Mouse (Mus musculus): ENCODE measurements at regions not wholly inside any gene's neighbourhood (a gene's known extent, or its start where the extent isn't known, plus 50 kb on each side); places are given as distances from the start of the nearest gene placed in this dataset.

DNA sequence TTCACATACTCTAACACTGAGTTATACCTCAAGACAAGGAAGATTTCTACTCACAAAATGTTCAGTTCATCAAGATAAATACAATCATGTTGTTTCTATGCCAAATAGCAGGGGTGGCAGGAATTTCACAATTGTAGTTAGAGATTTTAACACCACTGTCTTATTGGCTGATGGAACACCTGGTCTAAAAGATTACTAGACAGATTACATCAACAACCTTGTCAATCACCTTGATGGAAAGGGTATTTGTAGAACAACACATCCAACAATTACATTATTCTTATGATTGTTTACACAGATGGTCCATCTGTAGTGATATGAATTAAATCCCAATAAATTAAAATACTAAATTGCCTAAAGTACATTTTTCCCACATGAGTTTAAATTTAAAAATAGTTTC lies 657.4 kb downstream of the Hdgfl1 start:
- H3K27ac ChIP-seq: no peak overlapping the region
- no peaks in the 10 kb centered on the region for H3K36me3 ChIP-seq
- H3K4me2 ChIP-seq: no peak overlapping the region
- no peak for ATAC-seq (ENCODE audit: low FRiP score)
- no peaks in the 10 kb centered on the region for H3K4me1 ChIP-seq (replicated peaks)
- no peaks in the 10 kb centered on the region for H3K9me3 ChIP-seq
- no peak overlapping the region for H3K4me3 ChIP-seq
- H3K27me3 ChIP-seq: no peaks in the 10 kb centered on the region
- no peak overlapping the region for H3K9ac ChIP-seq

DNA sequence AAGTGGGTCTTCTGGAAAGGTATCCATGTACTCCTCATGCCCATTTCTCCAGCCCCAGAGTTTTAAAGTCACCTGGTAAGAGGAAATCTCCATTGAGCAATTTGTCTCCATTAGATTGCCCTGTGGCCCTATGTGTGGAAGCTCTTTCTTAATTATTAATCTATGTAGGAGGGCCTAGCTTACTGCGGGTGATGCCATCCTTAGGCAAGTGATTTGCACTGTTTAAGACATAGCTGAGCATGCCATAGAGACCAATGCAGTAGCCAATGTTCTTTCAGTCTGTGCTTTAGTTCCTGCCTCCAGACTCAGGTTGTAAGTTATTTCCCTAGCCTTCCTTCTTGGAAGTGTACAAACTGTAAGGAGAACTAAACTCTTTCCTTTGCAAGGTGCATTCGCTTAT lies 661.0 kb downstream of the Hdgfl1 start:
- ATAC-seq (ENCODE audit: low FRiP score): no peak
- Histone ChIP-seq H3K27ac (no peak overlapping the region), H3K4me2 (no peak overlapping the region), H3K9ac (no peak overlapping the region), H3K9me3 (no peaks in the 10 kb centered on the region), H3K4me3 (no peak overlapping the region), H3K27me3 (no peaks in the 10 kb centered on the region), H3K36me3 (no peaks in the 10 kb centered on the region), H3K4me1 (replicated peaks) (no peaks in the 10 kb centered on the region)
- WGBS: 89% methylated on average over 2 of the region's 2 CpGs

DNA sequence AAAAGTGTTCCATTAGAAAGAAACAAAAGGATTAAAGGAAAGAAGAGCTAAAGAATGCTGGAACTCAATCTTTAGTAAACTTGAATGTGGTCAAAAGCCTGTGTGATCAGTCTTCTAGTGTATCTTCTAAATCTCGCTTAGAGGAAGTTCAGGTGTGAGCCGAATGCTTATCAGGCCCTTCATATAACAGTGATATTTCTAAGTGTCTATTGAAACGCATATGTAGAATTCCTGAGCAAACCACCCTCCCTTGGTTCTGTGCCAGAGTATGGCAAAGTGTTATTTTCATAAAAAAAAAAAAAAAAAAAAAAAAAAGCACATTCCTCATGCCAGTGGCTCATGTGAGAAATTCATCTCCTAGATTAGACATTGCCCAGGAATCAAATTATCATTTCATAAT lies 681.2 kb downstream of the Hdgfl1 start:
- ATAC-seq (ENCODE audit: low FRiP score): no peak
- Histone ChIP-seq H3K9me3 (no peaks in the 10 kb centered on the region), H3K9ac (no peak overlapping the region), H3K27me3 (no peaks in the 10 kb centered on the region), H3K4me2 (no peak overlapping the region), H3K27ac (no peak overlapping the region), H3K4me1 (replicated peaks) (no peaks in the 10 kb centered on the region), H3K36me3 (no peaks in the 10 kb centered on the region), H3K4me3 (no peak overlapping the region)
- 82% methylated on average over 3 of the region's 3 CpGs for WGBS

DNA sequence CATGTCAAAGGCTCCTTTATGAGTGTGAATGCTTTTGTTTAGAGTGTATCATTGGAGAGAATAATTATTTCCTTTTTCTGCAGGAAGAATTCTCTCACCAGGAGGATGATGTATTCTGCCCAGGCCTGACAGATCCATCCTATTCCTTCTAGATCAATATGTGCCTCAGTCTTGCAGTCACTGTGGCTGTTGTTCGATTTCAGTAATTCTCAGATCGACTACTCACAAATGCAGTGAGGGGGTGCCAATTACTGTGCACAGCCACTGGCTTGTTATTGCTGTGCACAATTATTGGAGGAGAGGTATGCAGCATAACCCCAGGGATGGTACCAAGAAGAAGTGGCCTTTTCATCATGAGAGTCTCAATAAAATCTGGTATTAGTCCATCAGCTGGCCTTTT lies 689.2 kb downstream of the Hdgfl1 start:
- Histone ChIP-seq H3K27ac (peak overlapping the region; percentile 61), H3K9me3 (no peaks in the 10 kb centered on the region), H3K27me3 (no peaks in the 10 kb centered on the region), H3K9ac (no peak overlapping the region), H3K4me3 (no peak overlapping the region), H3K4me2 (no peak overlapping the region), H3K4me1 (replicated peaks) (no peaks in the 10 kb centered on the region; the same call in 1 of the 2 replicates), H3K36me3 (no peaks in the 10 kb centered on the region)
- WGBS: 58% methylated on average over 2 of the region's 2 CpGs
- peak; percentile 39; the same call in 1 of the 2 replicates for ATAC-seq (ENCODE audit: low FRiP score)

DNA sequence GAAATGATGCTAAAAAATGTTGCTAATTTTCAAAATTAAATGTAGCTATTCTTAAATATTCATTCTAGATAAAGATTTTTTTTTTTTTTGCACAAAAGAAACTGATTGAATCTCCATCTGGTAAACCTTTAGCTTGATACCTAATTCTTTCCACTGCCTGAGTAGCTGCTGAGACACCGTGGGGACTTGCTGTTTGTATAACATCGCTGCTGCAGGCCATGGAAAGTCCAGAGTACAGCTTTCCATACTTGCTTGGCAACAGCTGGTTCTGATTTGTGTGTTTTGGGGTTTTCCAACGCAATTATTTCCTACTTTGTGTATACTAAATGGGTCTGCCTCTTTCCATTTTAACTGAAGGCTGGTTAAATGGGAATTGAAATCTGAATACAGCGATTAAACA lies 689.7 kb downstream of the Hdgfl1 start:
- Histone ChIP-seq H3K27ac (no peak overlapping the region), H3K9ac (no peak overlapping the region), H3K27me3 (no peaks in the 10 kb centered on the region), H3K4me3 (no peak overlapping the region), H3K4me2 (no peak overlapping the region), H3K36me3 (no peaks in the 10 kb centered on the region), H3K9me3 (no peaks in the 10 kb centered on the region), H3K4me1 (replicated peaks) (no peaks in the 10 kb centered on the region; the same call in 1 of the 2 replicates)
- 68% methylated on average over 4 of the region's 4 CpGs for WGBS
- no peak for ATAC-seq (ENCODE audit: low FRiP score)

DNA sequence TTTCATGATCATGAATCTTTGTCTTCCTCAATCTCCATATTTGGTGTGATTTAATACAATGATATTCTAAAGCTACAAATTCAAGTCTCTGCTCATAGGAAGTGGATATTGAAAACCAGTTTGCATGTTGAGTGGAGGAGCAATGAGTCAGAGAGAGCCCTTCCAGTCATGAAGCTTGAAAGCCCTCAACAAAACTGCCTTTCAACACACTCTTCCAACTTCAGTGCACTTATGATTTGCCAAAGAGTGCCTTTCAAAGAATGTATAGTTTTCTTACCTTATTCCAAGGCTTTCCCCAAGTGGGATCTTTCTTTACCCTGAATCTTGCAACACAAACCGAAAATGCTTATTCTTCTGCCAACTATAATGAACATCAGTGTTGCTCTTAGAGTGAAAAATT lies 690.6 kb downstream of the Hdgfl1 start:
- Histone ChIP-seq H3K27me3 (no peaks in the 10 kb centered on the region), H3K27ac (no peak overlapping the region), H3K4me2 (no peak overlapping the region), H3K4me3 (no peak overlapping the region), H3K9ac (no peak overlapping the region), H3K4me1 (replicated peaks) (no peaks in the 10 kb centered on the region; the same call in 1 of the 2 replicates), H3K9me3 (no peaks in the 10 kb centered on the region), H3K36me3 (no peaks in the 10 kb centered on the region)
- WGBS: 97% methylated on average over 1 of the region's 1 CpGs
- ATAC-seq (ENCODE audit: low FRiP score): no peak

DNA sequence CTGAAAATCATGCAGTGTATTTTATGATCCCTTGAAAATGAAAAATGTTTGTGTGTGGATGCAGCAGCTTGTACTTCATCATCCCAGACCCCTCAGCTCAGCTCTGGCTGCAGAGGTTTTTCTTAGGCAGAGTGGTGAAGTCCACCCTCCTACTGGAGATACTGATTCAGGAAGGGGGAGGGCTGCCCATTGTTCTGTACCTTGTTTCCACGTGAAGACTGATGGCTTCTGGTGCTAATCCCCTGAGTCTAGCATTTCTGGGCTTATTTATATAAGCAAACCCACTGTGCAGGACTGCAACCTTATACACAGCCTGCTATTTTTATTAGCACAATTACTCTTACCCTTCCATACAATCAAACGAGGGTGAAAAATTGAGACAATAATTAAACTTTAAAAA lies 708.6 kb downstream of the Hdgfl1 start:
- no peaks in the 10 kb centered on the region for H3K4me1 ChIP-seq (replicated peaks)
- H3K9ac ChIP-seq: no peak overlapping the region
- no peak overlapping the region for H3K4me2 ChIP-seq
- 29% methylated on average over 2 of the region's 2 CpGs for WGBS
- no peaks in the 10 kb centered on the region for H3K9me3 ChIP-seq
- H3K4me3 ChIP-seq: no peak overlapping the region
- H3K36me3 ChIP-seq: no peaks in the 10 kb centered on the region
- peak overlapping the region; percentile 55; the same call in 1 of the 2 replicates for H3K27ac ChIP-seq
- H3K27me3 ChIP-seq: no peaks in the 10 kb centered on the region
- ATAC-seq (ENCODE audit: low FRiP score): no peak

DNA sequence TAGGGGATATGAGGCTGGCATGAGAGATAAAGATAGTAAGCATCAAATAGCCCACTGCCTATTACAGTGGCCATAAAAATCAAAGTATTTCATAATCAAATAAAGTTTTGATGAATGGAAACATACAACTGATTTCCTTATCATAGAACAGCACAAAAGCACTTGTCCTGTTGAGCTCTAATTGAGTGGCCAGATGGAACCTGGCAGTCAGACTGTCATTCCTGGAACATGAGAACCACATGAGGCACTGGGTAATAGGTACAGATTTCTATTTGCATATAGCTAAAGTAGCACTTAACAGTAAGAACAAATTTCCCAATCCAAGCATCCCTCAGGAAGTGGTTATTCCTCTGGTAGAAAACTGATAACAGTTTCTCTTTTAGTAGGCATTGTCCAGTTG lies 732.3 kb downstream of the Hdgfl1 start:
- Histone ChIP-seq H3K9ac (no peak overlapping the region), H3K27me3 (no peaks in the 10 kb centered on the region), H3K4me2 (no peak overlapping the region), H3K4me1 (replicated peaks) (no peaks in the 10 kb centered on the region), H3K9me3 (no peaks in the 10 kb centered on the region), H3K36me3 (no peaks in the 10 kb centered on the region), H3K27ac (no peak overlapping the region), H3K4me3 (no peak overlapping the region)
- ATAC-seq (ENCODE audit: low FRiP score): no peak

DNA sequence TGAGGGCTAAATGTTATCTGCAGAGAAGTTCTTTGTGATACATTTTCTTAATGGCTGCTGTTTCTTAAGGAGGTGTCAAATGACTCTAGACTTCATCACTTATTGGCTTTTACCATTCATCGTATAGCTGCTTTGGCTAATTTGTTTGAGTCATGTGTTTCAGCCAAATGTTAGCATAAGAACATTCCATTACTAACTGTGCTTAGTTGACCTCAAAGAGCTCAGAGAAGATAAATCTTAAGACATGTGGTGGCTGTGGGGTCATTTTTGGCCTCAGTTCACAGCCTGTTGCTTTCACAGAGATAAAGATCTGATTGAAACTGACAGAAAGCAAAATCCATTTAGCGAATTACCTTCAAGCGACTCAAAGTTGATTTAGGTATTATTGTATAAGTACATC lies 743.6 kb downstream of the Hdgfl1 start:
- Histone ChIP-seq H3K4me2 (no peak overlapping the region), H3K4me3 (no peak overlapping the region), H3K9ac (no peak overlapping the region), H3K36me3 (no peaks in the 10 kb centered on the region), H3K4me1 (replicated peaks) (peaks cover 2% of the 10 kb centered on the region; the same call in 1 of the 2 replicates), H3K9me3 (no peaks in the 10 kb centered on the region), H3K27ac (no peak overlapping the region), H3K27me3 (no peaks in the 10 kb centered on the region)
- no peak for ATAC-seq (ENCODE audit: low FRiP score)
- WGBS: 80% methylated on average over 3 of the region's 3 CpGs

DNA sequence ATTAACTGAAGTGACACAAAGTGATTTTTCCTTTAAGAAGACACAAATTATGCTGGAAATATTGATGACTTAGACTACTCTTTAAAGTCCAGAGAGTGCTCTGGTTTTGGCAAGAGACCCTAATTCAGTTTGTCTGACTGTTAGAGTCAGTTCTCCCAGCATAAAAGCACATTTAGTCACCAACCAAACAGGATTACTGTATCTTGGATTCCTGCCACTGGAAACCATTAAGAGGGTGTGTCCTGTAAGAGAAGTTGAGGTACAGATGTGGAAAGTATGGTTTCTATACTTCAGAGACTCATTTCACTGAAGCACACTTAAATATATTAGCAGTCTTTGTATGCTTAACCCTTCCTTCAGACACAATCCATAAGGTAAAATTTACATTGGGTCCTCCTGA lies 745.3 kb downstream of the Hdgfl1 start:
- Histone ChIP-seq H3K4me1 (replicated peaks) (no peaks in the 10 kb centered on the region), H3K27me3 (no peaks in the 10 kb centered on the region), H3K27ac (no peak overlapping the region), H3K9me3 (no peaks in the 10 kb centered on the region), H3K4me3 (no peak overlapping the region), H3K36me3 (no peaks in the 10 kb centered on the region), H3K4me2 (no peak overlapping the region), H3K9ac (no peak overlapping the region)
- no peak for ATAC-seq (ENCODE audit: low FRiP score)

DNA sequence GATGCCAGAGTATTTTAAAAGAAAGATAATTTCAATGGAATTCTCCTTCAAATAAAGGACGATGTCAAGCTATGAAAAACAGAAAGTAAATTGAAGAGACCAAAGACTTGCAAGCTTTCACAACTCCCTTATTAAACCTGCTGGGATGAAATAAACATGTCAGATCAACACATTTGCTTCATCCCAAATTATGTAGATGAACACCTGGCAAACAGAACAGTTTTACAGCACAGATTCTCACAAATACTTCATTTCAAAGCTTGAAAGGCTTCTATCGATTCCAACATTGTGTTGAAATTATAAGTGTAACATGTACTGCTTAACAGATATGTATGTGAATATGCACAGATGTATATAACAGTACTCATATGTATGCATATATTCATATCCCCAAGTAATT lies 749.5 kb downstream of the Hdgfl1 start:
- 92% methylated on average over 2 of the region's 2 CpGs for WGBS
- Histone ChIP-seq H3K9ac (no peak overlapping the region), H3K9me3 (no peaks in the 10 kb centered on the region), H3K36me3 (no peaks in the 10 kb centered on the region), H3K27ac (no peak overlapping the region), H3K4me2 (no peak overlapping the region), H3K27me3 (no peaks in the 10 kb centered on the region), H3K4me3 (no peak overlapping the region), H3K4me1 (replicated peaks) (no peaks in the 10 kb centered on the region)
- no peak for ATAC-seq (ENCODE audit: low FRiP score)

DNA sequence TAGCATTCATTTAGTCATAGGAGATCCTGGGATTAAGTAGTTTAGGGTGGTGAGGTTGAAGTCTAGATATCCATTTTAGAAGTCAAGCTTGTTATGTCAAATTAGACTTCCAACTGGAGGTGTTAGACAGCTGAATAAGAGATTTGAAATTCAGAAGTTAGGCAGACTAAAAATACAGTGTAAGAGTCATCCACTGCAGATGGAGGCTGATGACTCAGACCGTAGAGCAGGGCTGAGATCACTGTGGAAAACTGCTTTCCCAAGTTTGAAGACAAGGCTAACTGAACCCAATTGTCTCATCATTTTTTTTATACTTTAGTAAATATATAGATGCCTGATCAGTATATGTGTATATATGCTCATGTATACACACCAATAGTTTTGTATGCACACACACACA lies 738.8 kb upstream of the Nrsn1 start:
- Histone ChIP-seq H3K4me2 (no peak overlapping the region), H3K27ac (no peak overlapping the region), H3K9me3 (no peaks in the 10 kb centered on the region), H3K4me3 (no peak overlapping the region), H3K27me3 (no peaks in the 10 kb centered on the region), H3K4me1 (replicated peaks) (no peaks in the 10 kb centered on the region), H3K36me3 (no peaks in the 10 kb centered on the region), H3K9ac (no peak overlapping the region)
- ATAC-seq (ENCODE audit: low FRiP score): no peak
- WGBS: 97% methylated on average over 1 of the region's 1 CpGs

DNA sequence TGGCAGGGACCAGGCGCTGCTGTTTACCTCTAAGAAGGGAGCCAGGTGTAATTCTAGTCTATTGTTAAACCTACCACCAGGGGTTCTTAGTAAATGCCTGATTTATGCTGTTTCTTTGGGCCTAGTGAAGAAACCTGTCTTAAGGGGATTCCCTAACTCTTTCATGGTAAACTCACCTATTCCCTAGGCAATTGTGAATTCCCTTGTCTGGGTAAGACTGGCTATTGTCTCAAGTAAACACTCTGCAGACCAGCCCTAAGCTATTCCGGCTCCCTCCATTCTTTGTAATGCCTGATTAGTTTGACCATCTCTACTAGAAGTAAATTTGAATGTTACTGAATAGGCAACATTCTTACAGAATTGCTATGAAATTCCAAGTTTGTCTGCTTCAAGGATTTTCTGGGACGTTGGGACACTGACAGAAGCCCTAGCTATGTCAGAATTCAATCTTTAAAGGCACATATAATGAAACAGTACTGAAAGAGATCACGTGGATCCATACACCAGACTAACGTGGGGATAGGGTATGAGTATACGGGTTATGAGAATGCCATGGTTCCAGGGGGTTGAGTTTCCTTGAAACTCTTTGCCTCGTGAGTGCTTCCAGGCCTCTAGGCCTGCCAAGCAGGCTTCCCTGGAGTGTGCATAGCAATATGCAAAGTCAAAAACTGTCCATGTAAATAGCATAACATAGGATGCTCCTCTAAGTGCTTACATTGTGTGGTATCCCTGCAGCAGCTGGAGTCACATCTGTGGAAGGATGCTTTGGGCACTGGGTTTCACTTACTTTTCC lies 734.7 kb upstream of the Nrsn1 start:
- no peak overlapping the region for H3K4me3 ChIP-seq
- no peak overlapping the region for H3K4me2 ChIP-seq
- H3K4me1 ChIP-seq (replicated peaks): no peaks in the 10 kb centered on the region
- H3K36me3 ChIP-seq: no peaks in the 10 kb centered on the region
- no peak overlapping the region for H3K27ac ChIP-seq
- H3K9me3 ChIP-seq: no peaks in the 10 kb centered on the region
- no peak for ATAC-seq (ENCODE audit: low FRiP score)
- no peak overlapping the region for H3K9ac ChIP-seq
- 88% methylated on average over 7 of the region's 7 CpGs for WGBS
- no peaks in the 10 kb centered on the region for H3K27me3 ChIP-seq
